Mouse (Mus musculus) hindbrain, embryonic 15.5 days (tissue): ENCODE data around the gene Dlk2. TPM values are rescaled to one million over a fixed set of nuclear protein-coding genes. Genes with fewer than 3 reads are reported as not detected.

ENCODE experiments used
- ATAC-seq: fragments of 200-750 bp; cut with Nextera tagmentation; 2 replicates; pipeline ENCODE4 v1.8.0; 2017; ENCODE audit warnings: low read depth, moderate number of reproducible peaks, moderate TSS enrichment; ENCODE audit not compliant: low FRiP score
- H3K27ac ChIP-seq: fragments of 300-500 bp; sonication (generic); replicated peaks from 2 replicates; pipeline ENCODE4 v1.5.1; 2015; ENCODE audit warnings: mild to moderate bottlenecking, inconsistent platforms
- H3K27me3 ChIP-seq: fragments of 300-500 bp; sonication (generic); 2 replicates; pipeline ENCODE4 v1.6.1; 2015; ENCODE audit warnings: control low read depth, inconsistent platforms
- H3K36me3 ChIP-seq: fragments of 300-500 bp; sonication (generic); 2 replicates; pipeline ENCODE4 v1.6.1; 2015; ENCODE audit warnings: control low read depth, inconsistent platforms
- H3K4me1 ChIP-seq: fragments of 300-500 bp; sonication (generic); replicated peaks from 2 replicates; pipeline ENCODE4 v1.6.1; 2015; ENCODE audit warnings: control low read depth, inconsistent platforms
- H3K4me2 ChIP-seq: fragments of 300-500 bp; sonication (generic); 2 replicates; pipeline ENCODE4 v1.6.1; 2015; ENCODE audit warnings: moderate library complexity, mild to moderate bottlenecking, inconsistent platforms
- H3K4me3 ChIP-seq: fragments of 300-500 bp; sonication (generic); 2 replicates; pipeline ENCODE4 v1.5.1; 2015; ENCODE audit warnings: mild to moderate bottlenecking, inconsistent platforms
- H3K9ac ChIP-seq: fragments of 300-500 bp; sonication (generic); 2 replicates; pipeline ENCODE4 v1.6.1; 2015; ENCODE audit warnings: inconsistent platforms
- H3K9me3 ChIP-seq: fragments of 300-500 bp; sonication (generic); 2 replicates; pipeline ENCODE4 v1.6.1; 2016; ENCODE audit warnings: control low read depth, inconsistent platforms
- WGBS: fragments of 180-500 bp; shearing (Covaris S2); methylation state at CpG from one replicate; pipeline ENCODE4 v1.1.7; 2015; 5-methylcytosine and 5-hydroxymethylcytosine counted together
- polyA plus RNA-seq: library from polyadenylated mRNA; unstranded; fragments of >200 nt; fragmentation: Nextera tagmentation; extraction: Ambion mirVana; gene quantifications from 2 replicates; pipeline ENCODE4 v1.2.1, GENCODE M21; 2015

Dlk2 gene
- polyA plus RNA-seq, 1 experiment from 2014 or later: 25.5 TPM

- H3K4me2 ChIP-seq: no peak overlapping the region
- H3K9ac ChIP-seq: no peak overlapping the region
- no peak overlapping the region for H3K27ac ChIP-seq
- H3K4me3 ChIP-seq: no peak overlapping the region
- peaks cover 15% of the 10 kb centered on the region; the same call in 1 of the 2 replicates for H3K36me3 ChIP-seq
- H3K4me1 ChIP-seq: no peaks in the 10 kb centered on the region
- H3K27me3 ChIP-seq: no peaks in the 10 kb centered on the region
- H3K9me3 ChIP-seq: no peaks in the 10 kb centered on the region
- 91% methylated on average over 6 of the region's 6 CpGs for WGBS
- ATAC-seq: no peak
Measured at GRCm38 (mm10) chr17:46275034-46275433, 22.2 kb upstream of the Dlk2 start.

- Histone ChIP-seq H3K9me3 (no peaks in the 10 kb centered on the region), H3K4me1 (no peaks in the 10 kb centered on the region), H3K27me3 (no peaks in the 10 kb centered on the region), H3K9ac (no peak overlapping the region), H3K4me3 (no peak overlapping the region), H3K36me3 (peaks cover 12% of the 10 kb centered on the region; the same call in 1 of the 2 replicates), H3K4me2 (no peak overlapping the region), H3K27ac (no peak overlapping the region)
- 90% methylated on average over 10 of the region's 10 CpGs for WGBS
- no peak for ATAC-seq
Measured at GRCm38 (mm10) chr17:46275506-46275905, 21.7 kb upstream of the Dlk2 start.

DNA sequence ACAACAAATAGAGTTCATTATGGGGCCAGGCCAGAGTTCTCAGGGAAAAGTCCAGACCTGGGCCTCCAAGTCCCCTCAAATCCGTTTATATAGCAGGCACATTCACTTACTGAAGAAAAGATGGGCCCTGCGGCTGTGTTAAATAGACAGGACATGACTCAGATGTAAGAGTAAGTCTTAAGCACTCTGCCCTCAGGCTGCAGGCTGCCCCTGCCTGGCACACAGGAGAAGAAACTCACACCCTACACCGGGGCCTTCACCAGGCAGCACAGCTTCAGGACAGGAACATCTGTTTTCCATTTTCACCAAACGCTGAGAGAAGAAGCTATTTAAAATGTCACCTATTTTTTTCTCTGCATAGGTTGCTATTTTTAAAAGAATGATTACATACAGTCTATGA lies 19.6 kb upstream of the Dlk2 start:
- Histone ChIP-seq H3K4me3 (no peak overlapping the region), H3K36me3 (peaks cover 8% of the 10 kb centered on the region; the same call in 1 of the 2 replicates), H3K9ac (no peak overlapping the region), H3K27me3 (no peaks in the 10 kb centered on the region), H3K9me3 (no peaks in the 10 kb centered on the region), H3K4me1 (peaks cover 9% of the 10 kb centered on the region), H3K4me2 (no peak overlapping the region), H3K27ac (no peak overlapping the region)
- 86% methylated on average over 4 of the region's 4 CpGs for WGBS
- ATAC-seq: no peak

DNA sequence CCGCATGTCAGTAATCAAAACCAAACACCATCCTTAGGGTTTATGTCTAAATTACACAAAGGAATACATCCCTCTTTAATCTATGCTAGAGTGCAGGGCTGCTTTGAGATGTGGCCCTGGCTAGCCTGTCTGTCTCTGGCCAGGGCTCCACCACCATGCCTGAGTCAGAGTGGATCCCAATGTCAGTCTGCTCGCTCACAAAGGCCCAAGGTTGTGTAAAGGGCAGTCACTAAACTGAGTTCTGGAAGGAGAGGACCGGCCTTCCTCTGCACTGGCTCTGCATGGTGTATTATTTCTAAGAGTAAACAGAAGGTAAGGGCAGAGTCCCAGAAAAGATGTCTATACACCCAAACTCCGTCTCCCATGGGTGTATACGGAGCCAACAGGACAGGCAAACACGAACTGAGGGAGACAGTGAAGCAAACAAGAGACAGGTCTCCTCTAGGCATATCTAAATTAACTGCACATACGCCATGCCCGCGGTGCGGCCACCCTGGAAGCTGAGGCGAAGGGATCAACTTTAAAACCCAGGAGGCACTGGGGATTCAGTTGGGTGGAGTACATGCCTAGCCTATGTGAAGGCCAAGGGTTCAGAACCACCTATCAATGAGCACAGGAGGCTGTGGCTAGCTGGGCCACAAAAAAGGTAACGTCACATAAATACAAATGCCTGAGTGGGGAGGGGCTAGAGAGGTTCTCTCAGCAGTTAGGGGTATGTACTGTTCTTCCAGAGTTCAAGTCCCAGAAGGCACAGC lies 19.0 kb upstream of the Dlk2 start:
- peaks cover 12% of the 10 kb centered on the region for H3K4me1 ChIP-seq
- H3K9me3 ChIP-seq: no peaks in the 10 kb centered on the region
- H3K27me3 ChIP-seq: no peaks in the 10 kb centered on the region
- H3K4me3 ChIP-seq: no peak overlapping the region
- no peak overlapping the region for H3K27ac ChIP-seq
- 90% methylated on average over 12 of the region's 12 CpGs for WGBS
- H3K4me2 ChIP-seq: no peak overlapping the region
- ATAC-seq: no peak
- H3K36me3 ChIP-seq: peaks cover 8% of the 10 kb centered on the region; the same call in 1 of the 2 replicates
- H3K9ac ChIP-seq: no peak overlapping the region

GRCm38 (mm10) chr17:46282483-46283123 lies 14.6 kb upstream of the Dlk2 start, which contains the start of gene Tjap1:
Gene Tjap1, minus strand, starts transcription at chr17:46283026.
- Histone ChIP-seq H3K4me3 (peak within 1 kb of the TSS; percentile 60), H3K4me2 (peak within 1 kb of the TSS; percentile 96), H3K36me3 (peaks cover 8% of the 10 kb centered on the region; the same call in 1 of the 2 replicates), H3K9ac (peak within 1 kb of the TSS; percentile 58), H3K4me1 (peaks cover 15% of the 10 kb centered on the region), H3K27ac (peak within 1 kb of the TSS; percentile 75), H3K9me3 (no peaks in the 10 kb centered on the region), H3K27me3 (no peaks in the 10 kb centered on the region)
- under 1% methylated on average over 37 of the region's 37 CpGs for WGBS
- ATAC-seq: peak; percentile 95

DNA sequence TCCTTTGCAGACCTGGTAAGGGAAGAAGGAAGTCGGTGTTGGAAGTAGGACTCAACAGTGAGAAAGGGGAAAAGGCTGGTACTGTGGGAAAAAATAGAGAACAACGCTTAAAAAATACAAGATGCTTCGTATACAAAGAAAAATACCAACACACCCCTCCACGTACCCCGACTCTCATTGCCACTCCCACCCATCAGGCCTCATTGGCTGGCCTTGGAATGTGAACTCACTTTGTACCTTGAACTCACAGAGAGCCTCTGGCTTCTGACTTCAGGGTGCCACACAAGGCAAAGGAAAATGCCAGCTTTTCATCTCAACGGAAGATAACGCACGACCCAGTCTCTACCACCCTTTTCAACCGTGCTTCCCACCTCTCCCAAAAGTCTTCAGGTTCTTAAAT lies 14.1 kb upstream of the Dlk2 start:
- H3K4me2 ChIP-seq: peak overlapping the region; percentile 96
- H3K4me3 ChIP-seq: peak overlapping the region; percentile 60
- H3K9me3 ChIP-seq: no peaks in the 10 kb centered on the region
- peak overlapping the region; percentile 58; the same call in 1 of the 2 replicates for H3K9ac ChIP-seq
- peaks cover 8% of the 10 kb centered on the region; the same call in 1 of the 2 replicates for H3K36me3 ChIP-seq
- peak; percentile 55 for ATAC-seq
- H3K27me3 ChIP-seq: no peaks in the 10 kb centered on the region
- WGBS: 20% methylated on average over 9 of the region's 9 CpGs
- H3K27ac ChIP-seq: peak overlapping the region; percentile 75; the same call in 1 of the 2 replicates
- peaks cover 15% of the 10 kb centered on the region for H3K4me1 ChIP-seq

- Histone ChIP-seq H3K4me2 (no peak overlapping the region), H3K27me3 (no peaks in the 10 kb centered on the region), H3K4me1 (peaks cover 15% of the 10 kb centered on the region), H3K4me3 (no peak overlapping the region), H3K27ac (no peak overlapping the region), H3K36me3 (peaks cover 3% of the 10 kb centered on the region; the same call in 1 of the 2 replicates), H3K9me3 (no peaks in the 10 kb centered on the region), H3K9ac (no peak overlapping the region)
- no peak for ATAC-seq
- WGBS: 88% methylated on average over 8 of the region's 8 CpGs
Measured at GRCm38 (mm10) chr17:46283911-46284310, 13.3 kb upstream of the Dlk2 start.

DNA sequence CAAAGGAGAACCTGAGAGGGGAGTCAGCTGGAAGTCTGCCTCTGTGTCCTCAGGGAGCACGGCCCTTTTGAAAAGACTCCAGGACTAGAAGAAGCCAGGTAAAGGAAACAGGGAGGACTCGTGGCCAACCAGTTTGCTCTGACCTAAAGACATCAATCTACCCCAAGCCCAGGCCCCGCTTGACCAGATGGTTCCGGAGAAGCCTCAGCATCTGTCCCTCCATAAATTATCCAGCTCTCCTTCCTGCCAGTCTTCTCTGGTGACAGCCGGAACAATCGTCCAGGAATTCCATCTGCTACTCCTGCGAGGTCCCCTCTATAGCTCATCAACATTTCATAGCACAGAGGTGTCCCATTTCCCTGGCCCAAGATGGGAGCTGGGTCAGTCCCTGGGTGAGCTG lies 12.6 kb upstream of the Dlk2 start:
- Histone ChIP-seq H3K4me1 (peaks cover 15% of the 10 kb centered on the region), H3K9me3 (no peaks in the 10 kb centered on the region), H3K27ac (no peak overlapping the region), H3K36me3 (no peaks in the 10 kb centered on the region), H3K4me3 (no peak overlapping the region), H3K4me2 (no peak overlapping the region), H3K27me3 (no peaks in the 10 kb centered on the region), H3K9ac (no peak overlapping the region)
- ATAC-seq: no peak
- 48% methylated on average over 7 of the region's 7 CpGs for WGBS

GRCm38 (mm10) chr17:46285407-46285806 lies 11.8 kb upstream of the Dlk2 start:
- Histone ChIP-seq H3K27me3 (no peaks in the 10 kb centered on the region), H3K9ac (no peak overlapping the region), H3K27ac (no peak overlapping the region), H3K36me3 (no peaks in the 10 kb centered on the region), H3K9me3 (no peaks in the 10 kb centered on the region), H3K4me2 (no peak overlapping the region), H3K4me1 (peaks cover 15% of the 10 kb centered on the region), H3K4me3 (no peak overlapping the region)
- ATAC-seq: no peak
- 73% methylated on average over 6 of the region's 6 CpGs for WGBS

- no peaks in the 10 kb centered on the region for H3K36me3 ChIP-seq
- no peaks in the 10 kb centered on the region for H3K9me3 ChIP-seq
- 85% methylated on average over 11 of the region's 11 CpGs for WGBS
- peaks cover 6% of the 10 kb centered on the region for H3K4me1 ChIP-seq
- H3K27me3 ChIP-seq: 0 out of 2 replicates have a peak, but pooled peaks cover 4% of the 10 kb centered on the region
- no peak overlapping the region for H3K4me3 ChIP-seq
- H3K27ac ChIP-seq: no peak overlapping the region
- no peak overlapping the region for H3K4me2 ChIP-seq
- no peak for ATAC-seq
- H3K9ac ChIP-seq: no peak overlapping the region
Measured at GRCm38 (mm10) chr17:46287678-46288095, 9.5 kb upstream of the Dlk2 start.

DNA sequence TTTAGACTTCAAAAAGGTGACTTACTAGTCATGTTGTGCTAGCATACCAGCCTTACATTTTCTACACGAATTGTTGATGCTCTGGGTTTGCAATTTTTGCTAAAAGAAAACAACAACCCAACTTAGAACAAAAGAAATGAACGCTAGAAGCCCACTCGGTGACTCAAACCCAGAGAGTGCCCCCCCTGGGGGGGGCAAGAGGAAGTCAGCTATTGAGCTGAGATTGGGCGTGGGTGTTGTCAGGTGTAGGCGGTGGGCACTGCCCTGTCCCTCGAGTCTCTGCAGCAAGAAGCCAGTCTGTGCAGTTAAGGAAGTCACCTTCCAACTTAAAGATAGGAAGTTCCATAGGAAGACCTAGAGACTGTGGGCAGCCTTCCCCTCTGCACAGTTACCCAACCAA lies 620 bp upstream of the Dlk2 start:
- peak overlapping the region; percentile 90 for H3K27ac ChIP-seq
- H3K9ac ChIP-seq: no peak overlapping the region; the same call in 1 of the 2 replicates
- no peaks in the 10 kb centered on the region for H3K36me3 ChIP-seq
- peak overlapping the region; percentile 89 for H3K4me2 ChIP-seq
- ATAC-seq: no peak
- peaks cover 25% of the 10 kb centered on the region for H3K4me1 ChIP-seq
- H3K9me3 ChIP-seq: no peaks in the 10 kb centered on the region
- H3K4me3 ChIP-seq: peak overlapping the region; percentile 88
- WGBS: 53% methylated on average over 6 of the region's 6 CpGs
- peaks cover 26% of the 10 kb centered on the region for H3K27me3 ChIP-seq

DNA sequence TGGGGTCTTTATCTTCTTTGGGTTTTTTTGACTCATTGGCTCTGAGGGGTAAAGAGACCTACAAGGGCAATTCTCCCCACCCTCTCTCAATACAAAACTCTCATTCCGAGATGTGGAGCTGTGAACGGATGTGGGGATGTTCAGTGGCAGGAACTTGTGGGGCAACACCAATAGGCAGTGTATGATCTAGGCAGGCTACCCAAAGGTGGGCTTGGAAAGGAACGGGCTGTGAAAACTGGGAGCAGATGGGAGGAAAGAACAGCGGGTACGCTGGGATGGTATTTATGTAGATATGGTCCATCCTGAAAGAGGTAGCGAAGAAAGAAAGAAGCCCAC lies 225 bp upstream of the Dlk2 start:
- 7% methylated on average over 6 of the region's 6 CpGs for WGBS
- Histone ChIP-seq H3K4me3 (peak overlapping the region; percentile 88), H3K4me2 (peak overlapping the region; percentile 89), H3K27ac (peak overlapping the region; percentile 90), H3K9me3 (no peaks in the 10 kb centered on the region), H3K4me1 (peaks cover 25% of the 10 kb centered on the region), H3K27me3 (peaks cover 26% of the 10 kb centered on the region), H3K9ac (peak overlapping the region; percentile 90), H3K36me3 (no peaks in the 10 kb centered on the region)
- no peak for ATAC-seq
